8 mouse cellular contexts compared by ENCODE assay signal in genomic region chr10:121501160-121501559, GRCm38 (mm10). TPM values are rescaled to one million over a fixed set of nuclear protein-coding genes. Genes with fewer than 3 reads are reported as not detected.
A peak's percentile ranks its signal among the peaks of the same experiment; 100 is the strongest.
DNase-seq lines count a peak whose midpoint lies in the region; ATAC-seq and TF ChIP-seq lines count a peak whose summit lies in the region.

No protein-coding gene starts in this region.

- peak; percentile 72 for ATAC-seq in neural tube, embryonic 12.5 days (ENCODE audit: low FRiP score, low read depth)
- ATAC-seq in common myeloid progenitor, adult 5-6 weeks (replicated peaks; ENCODE audit: low read depth, poor library complexity, severe bottlenecking) = peak; percentile 70
- ATAC-seq in liver, embryonic 13.5 days (ENCODE audit: low read depth) = peak; percentile 21; the same call in 1 of the 2 replicates
- ATAC-seq in midbrain, embryonic 15.5 days (replicated peaks) = no peak

- H3K4me2 ChIP-seq in neural tube, embryonic 12.5 days (replicated peaks) = no peak overlapping the region
- no peak overlapping the region for H3K4me2 ChIP-seq in liver, embryonic 13.5 days
- H3K4me2 ChIP-seq in midbrain, embryonic 15.5 days = no peak overlapping the region

- no peak overlapping the region for H3K9ac ChIP-seq in neural tube, embryonic 12.5 days
- no peak overlapping the region for H3K9ac ChIP-seq in liver, embryonic 13.5 days
- no peak overlapping the region for H3K9ac ChIP-seq in midbrain, embryonic 15.5 days

- H3K4me3 ChIP-seq in neural tube, embryonic 12.5 days = no peak overlapping the region
- H3K4me3 ChIP-seq in liver, embryonic 13.5 days (replicated peaks) = no peak overlapping the region
- no peak overlapping the region for H3K4me3 ChIP-seq in spleen, adult 2 months (ENCODE audit: extremely low read depth, insufficient read depth, insufficient read length)
- no peak overlapping the region for H3K4me3 ChIP-seq in midbrain, embryonic 15.5 days

- no peak for DNase-seq in neural tube, embryonic 10.5 days (ENCODE audit: extremely low spot score, low spot score)
- no peak for DNase-seq in liver, embryonic 13.5 days
- DNase-seq in spleen, adult 2 months (ENCODE audit: low read depth in 1 of 2, low spot score in 2 of 2) = peak; percentile 52 to 57
- DNase-seq in urinary bladder, postnatal 10 days (ENCODE audit: low spot score) = no peak
- no peak for DNase-seq in adrenal gland, postnatal 4 days (ENCODE audit: low spot score in 2 of 2)

- peaks cover 20% of the 10 kb centered on the region for H3K4me1 ChIP-seq in neural tube, embryonic 12.5 days
- H3K4me1 ChIP-seq in liver, embryonic 13.5 days (replicated peaks) = peaks cover 47% of the 10 kb centered on the region
- peaks cover 29% of the 10 kb centered on the region; the same call in 1 of the 2 replicates for H3K4me1 ChIP-seq in spleen, adult 2 months (ENCODE audit: control insufficient read depth, insufficient read depth, insufficient read length)
- peaks cover 12% of the 10 kb centered on the region; the same call in 1 of the 2 replicates for H3K4me1 ChIP-seq in midbrain, embryonic 15.5 days

- WGBS in neural tube, embryonic 12.5 days = 37% methylated on average over 5 of the region's 5 CpGs
- WGBS in liver, embryonic 13.5 days (ENCODE audit: insufficient replicate concordance) = 30% methylated on average over 5 of the region's 5 CpGs
- 35% methylated on average over 5 of the region's 5 CpGs for WGBS in spleen, adult 2 months
- WGBS in midbrain, embryonic 15.5 days = 63% methylated on average over 5 of the region's 5 CpGs

- no peak overlapping the region for H3K27ac ChIP-seq in neural tube, embryonic 12.5 days
- H3K27ac ChIP-seq in liver, embryonic 13.5 days = peak overlapping the region; percentile 68
- H3K27ac ChIP-seq in spleen, adult 2 months (ENCODE audit: insufficient read depth, low read length) = peak overlapping the region; percentile 78; the same call in 1 of the 2 replicates
- H3K27ac ChIP-seq in midbrain, embryonic 15.5 days = no peak overlapping the region

- no peaks in the 10 kb centered on the region for H3K9me3 ChIP-seq in neural tube, embryonic 12.5 days
- H3K9me3 ChIP-seq in liver, embryonic 13.5 days (replicated peaks) = no peaks in the 10 kb centered on the region
- H3K9me3 ChIP-seq in midbrain, embryonic 15.5 days = no peaks in the 10 kb centered on the region

- no peak for TF ChIP-seq CTCF in spleen, adult 2 months (IDR thresholded peaks at IDR 0.05; ENCODE audit: extremely low read depth, insufficient read depth, insufficient read length, insufficient replicate concordance)

- TF ChIP-seq POLR2A in spleen, adult 2 months (IDR thresholded peaks at IDR 0.05; ENCODE audit: low read depth, low read length) = no peak

- H3K27me3 ChIP-seq in neural tube, embryonic 12.5 days (replicated peaks) = no peaks in the 10 kb centered on the region
- no peaks in the 10 kb centered on the region for H3K27me3 ChIP-seq in liver, embryonic 13.5 days
- no peaks in the 10 kb centered on the region for H3K27me3 ChIP-seq in spleen, adult 2 months (ENCODE audit: control insufficient read depth, insufficient read depth, low read length)
- no peaks in the 10 kb centered on the region for H3K27me3 ChIP-seq in midbrain, embryonic 15.5 days (replicated peaks)

- no peaks in the 10 kb centered on the region for H3K36me3 ChIP-seq in neural tube, embryonic 12.5 days
- H3K36me3 ChIP-seq in liver, embryonic 13.5 days = no peaks in the 10 kb centered on the region
- no peaks in the 10 kb centered on the region for H3K36me3 ChIP-seq in spleen, adult 2 months (ENCODE audit: control insufficient read depth, insufficient read depth, low read length)
- no peaks in the 10 kb centered on the region for H3K36me3 ChIP-seq in midbrain, embryonic 15.5 days (replicated peaks)

RNA-seq across cellular contexts. Expression of gene Rassf3, which starts 25.0 kb away (rescaled TPM):
- 11.4 and 13.5 TPM in 2 replicates for polyA plus RNA-seq in neural tube, embryonic 12.5 days (2016; fragmentation: Nextera tagmentation; extraction: Ambion mirVana)
- total RNA-seq in common myeloid progenitor, adult 5-6 weeks (2017) = 17.6 and 20.8 TPM in 2 replicates
- 7.4 and 9.5 TPM in 2 replicates for polyA plus RNA-seq in liver, embryonic 13.5 days (2015; fragmentation: Nextera tagmentation; extraction: Ambion mirVana)
- 20.4 and 26.2 TPM in 2 replicates for polyA plus RNA-seq in spleen, adult 2 months (2012; rRNA removed)
- 4.2 and 4.4 TPM in 2 replicates for polyA plus RNA-seq in midbrain, embryonic 15.5 days (2015; fragmentation: Nextera tagmentation; extraction: Ambion mirVana)
- 10 to 100 TPM; 37.6 to 44.5 TPM for total RNA-seq in adrenal gland, postnatal 4 days (2021)

Comparison
In these comparisons a context has a peak if more than half of its experiments do, and no peak if none do; other contexts are left out.
1. H3K27ac ChIP-seq: peak in liver, embryonic 13.5 days (single experiment) and spleen, adult 2 months (single experiment); none in neural tube, embryonic 12.5 days (single experiment) and midbrain, embryonic 15.5 days (single experiment).
2. DNase-seq: peak in spleen, adult 2 months (2 of 2); none in neural tube, embryonic 10.5 days (single experiment), liver, embryonic 13.5 days (single experiment), urinary bladder, postnatal 10 days (single experiment) and adrenal gland, postnatal 4 days (0 of 2).